Mouse (Mus musculus): ENCODE results near the gene Scn1b. TPM values are rescaled to one million over a fixed set of nuclear protein-coding genes. Genes with fewer than 3 reads are reported as not detected.
A peak's percentile ranks its signal among the peaks of the same experiment; 100 is the strongest.

The Scn1b gene
- total RNA-seq, 2 experiments from 2014 or later, result 21.2 to 21.8 TPM

- intact Hi-C loops (cut with DNase I), result no loop called here
Observed at GRCm38 (mm10) chr7:31094774-31095501, 31.9 kb downstream of the Scn1b start.

GRCm38 (mm10) chr7:31089721-31090120, 37.1 kb downstream of the Scn1b start:
- no peak for DNase-seq (ENCODE audit: low spot score)
- intact Hi-C loops (cut with DNase I), result no loop called here

More at GRCm38 (mm10) chr7:31094774-31095501, 31.9 kb downstream of the Scn1b start:
- no peak for DNase-seq (ENCODE audit: low spot score)

GRCm38 (mm10) chr7:31088206-31088605, 38.6 kb downstream of the Scn1b start:
- intact Hi-C loops (cut with DNase I), result no loop called here
- no peak for DNase-seq (ENCODE audit: low spot score)

- intact Hi-C loops (cut with DNase I), result no loop called here
- no peak for DNase-seq (ENCODE audit: low spot score)
Observed at GRCm38 (mm10) chr7:31087262-31087661, 39.5 kb downstream of the Scn1b start.

- DNase-seq (ENCODE audit: low spot score), result no peak
- intact Hi-C loops (cut with DNase I), result no loop called here
Observed at GRCm38 (mm10) chr7:31086175-31086755, 40.5 kb downstream of the Scn1b start.

- intact Hi-C loops (cut with DNase I), result no loop called here
- DNase-seq (ENCODE audit: low spot score), result peak; percentile 55
Observed at GRCm38 (mm10) chr7:31085171-31085570, 41.6 kb downstream of the Scn1b start.

- DNase-seq (ENCODE audit: low spot score), result no peak
- intact Hi-C loops (cut with DNase I), result no loop called here
Observed at GRCm38 (mm10) chr7:31084140-31084539, 42.7 kb downstream of the Scn1b start.

GRCm38 (mm10) chr7:31082831-31083588, 43.8 kb downstream of the Scn1b start:
- DNase-seq (ENCODE audit: low spot score), result peak; percentile 79
- intact Hi-C loops (cut with DNase I), result no loop called here

GRCm38 (mm10) chr7:31082106-31082505, 44.7 kb downstream of the Scn1b start:
- DNase-seq (ENCODE audit: low spot score), result no peak
- intact Hi-C loops (cut with DNase I), result no loop called here

- intact Hi-C loops (cut with DNase I), result no loop called here
- DNase-seq (ENCODE audit: low spot score), result no peak
Observed at GRCm38 (mm10) chr7:31081106-31081505, 45.7 kb downstream of the Scn1b start.

- intact Hi-C loops (cut with DNase I), result no loop called here
Observed at GRCm38 (mm10) chr7:31080611-31081010, 46.2 kb downstream of the Scn1b start.

GRCm38 (mm10) chr7:31079670-31080069, 47.1 kb downstream of the Scn1b start:
- no peak for DNase-seq (ENCODE audit: low spot score)
- intact Hi-C loops (cut with DNase I), result loop anchor here (2.0 kb wide), 2 partner anchors 17 to 21 kb away; partner anchors contain the start of gene Lgi4

More at GRCm38 (mm10) chr7:31080611-31081010, 46.2 kb downstream of the Scn1b start:
- DNase-seq (ENCODE audit: low spot score), result no peak

GRCm38 (mm10) chr7:31077885-31078445, 48.8 kb downstream of the Scn1b start:
- intact Hi-C loops (cut with DNase I), result loop anchor here (2.0 kb wide), 2 partner anchors 19 kb away; partner anchors contain the start of gene Lgi4
- no peak for DNase-seq (ENCODE audit: low spot score)

- intact Hi-C loops (cut with DNase I), result no loop called here
- DNase-seq (ENCODE audit: low spot score), result no peak
Observed at GRCm38 (mm10) chr7:31077470-31077869, 49.3 kb downstream of the Scn1b start.

GRCm38 (mm10) chr7:31076492-31076891, 50.3 kb downstream of the Scn1b start, which contains the start of gene Fxyd3:
Gene Fxyd3 (minus strand): TSS chr7:31076704.
- intact Hi-C loops (cut with DNase I), result no loop called here
- no peak for DNase-seq (ENCODE audit: low spot score)

- intact Hi-C loops (cut with DNase I), result no loop called here
- DNase-seq (ENCODE audit: low spot score), result no peak
Observed at GRCm38 (mm10) chr7:31074713-31075069, 52.1 kb downstream of the Scn1b start.

- DNase-seq (ENCODE audit: low spot score), result peak; percentile 44
- intact Hi-C loops (cut with DNase I), result no loop called here
Observed at GRCm38 (mm10) chr7:31074061-31074712, 52.6 kb downstream of the Scn1b start.

- intact Hi-C loops (cut with DNase I), result no loop called here
- DNase-seq (ENCODE audit: low spot score), result no peak
Observed at GRCm38 (mm10) chr7:31073546-31073945, 53.3 kb downstream of the Scn1b start.

- no peak for DNase-seq (ENCODE audit: low spot score)
- intact Hi-C loops (cut with DNase I), result no loop called here
Observed at GRCm38 (mm10) chr7:31072326-31072725, 54.5 kb downstream of the Scn1b start.

- intact Hi-C loops (cut with DNase I), result no loop called here
- DNase-seq (ENCODE audit: low spot score), result no peak
Observed at GRCm38 (mm10) chr7:31070324-31070723, 56.5 kb downstream of the Scn1b start.
